Mouse (Mus musculus): ENCODE results near the gene Spaca4. TPM values are rescaled to one million over a fixed set of nuclear protein-coding genes. Genes with fewer than 3 reads are reported as not detected.
A peak's percentile ranks its signal among the peaks of the same experiment; 100 is the strongest.

Gene Spaca4
- polyA plus RNA-seq, 1 experiment from 2014 or later, result not detected

DNA sequence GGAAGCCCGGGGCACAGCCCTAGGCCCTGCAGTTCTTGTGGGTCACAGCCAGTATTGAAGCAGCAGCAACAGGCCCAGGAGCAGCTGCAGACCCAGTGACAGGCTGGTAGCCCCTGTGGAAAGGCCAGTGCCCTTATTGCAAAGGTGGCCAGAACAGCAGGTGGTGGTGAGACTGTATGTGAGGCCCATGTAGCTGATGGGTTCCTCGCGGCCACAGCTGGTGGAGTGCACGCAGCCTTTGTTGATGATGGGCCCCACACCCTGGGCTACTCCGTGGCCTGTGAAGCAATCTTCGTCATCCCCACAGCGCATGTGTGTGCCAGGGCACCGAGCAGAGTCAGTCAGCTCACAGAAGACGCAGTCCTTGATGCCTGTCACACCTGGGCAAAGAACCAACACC lies 462 bp downstream of the Spaca4 start:
- 0 out of 2 replicates have a peak, but pooled peaks cover 5% of the 10 kb centered on the region for H3K4me1 ChIP-seq
- no peaks in the 10 kb centered on the region for H3K9me3 ChIP-seq (replicated peaks)
- H3K4me2 ChIP-seq, result no peak overlapping the region
- no peak overlapping the region for H3K27ac ChIP-seq
- H3K9ac ChIP-seq, result no peak overlapping the region
- H3K36me3 ChIP-seq (ENCODE audit: poor library complexity, severe bottlenecking), result peaks cover 90% of the 10 kb centered on the region
- no peak overlapping the region for H3K4me3 ChIP-seq
- ATAC-seq, result no peak
- H3K27me3 ChIP-seq, result no peaks in the 10 kb centered on the region
- 93% methylated on average over 9 of the region's 9 CpGs for WGBS

DNA sequence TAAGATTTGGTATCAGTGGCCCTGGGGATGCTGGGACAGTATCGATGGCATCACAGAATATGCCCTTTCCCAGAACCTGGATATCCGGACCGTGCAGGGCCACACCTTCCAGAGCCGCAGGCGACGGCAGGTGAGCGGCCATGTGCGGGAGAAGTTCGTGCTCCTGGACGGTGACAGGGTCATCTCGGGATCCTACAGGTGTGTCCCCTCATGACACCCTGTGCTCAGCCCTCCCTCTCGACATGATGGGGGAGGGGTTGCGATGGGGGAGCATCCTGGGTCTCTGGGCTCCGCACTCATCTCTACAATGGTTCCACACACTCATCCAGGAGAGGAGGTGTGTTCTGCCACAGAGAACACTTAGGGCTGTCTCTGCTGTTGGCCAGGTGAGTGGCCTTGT lies 1.8 kb downstream of the Spaca4 start:
- Histone ChIP-seq H3K9me3 (replicated peaks) (no peaks in the 10 kb centered on the region), H3K4me2 (no peak overlapping the region), H3K27me3 (no peaks in the 10 kb centered on the region), H3K4me1 (peaks cover 16% of the 10 kb centered on the region), H3K36me3 (ENCODE audit: poor library complexity, severe bottlenecking) (peaks cover 90% of the 10 kb centered on the region), H3K4me3 (no peak overlapping the region), H3K27ac (no peak overlapping the region), H3K9ac (no peak overlapping the region)
- 93% methylated on average over 14 of the region's 14 CpGs for WGBS
- ATAC-seq, result no peak

DNA sequence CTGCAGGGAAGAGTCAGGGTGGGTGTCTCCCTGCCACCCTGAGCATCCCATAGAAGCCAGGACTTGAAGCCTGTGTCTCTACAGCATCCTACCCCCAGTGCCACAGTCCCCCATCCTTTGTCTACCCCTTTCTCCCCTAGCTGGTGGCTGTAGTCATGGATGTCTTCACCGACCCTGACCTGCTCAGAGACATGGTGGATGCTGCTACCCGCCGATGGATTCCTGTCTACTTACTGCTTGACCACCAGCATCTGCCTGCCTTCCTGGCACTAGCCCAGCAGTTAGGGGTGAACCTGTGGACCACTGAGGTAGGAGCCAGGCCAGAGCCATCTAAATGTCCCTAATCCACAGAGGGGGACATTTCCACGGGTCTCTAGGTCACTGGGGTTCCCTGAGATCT lies 2.3 kb downstream of the Spaca4 start:
- Histone ChIP-seq H3K27me3 (no peaks in the 10 kb centered on the region), H3K4me1 (peaks cover 20% of the 10 kb centered on the region), H3K27ac (no peak overlapping the region), H3K36me3 (ENCODE audit: poor library complexity, severe bottlenecking) (peaks cover 89% of the 10 kb centered on the region), H3K4me3 (no peak overlapping the region), H3K9ac (0 out of 2 replicates have a peak overlapping the region, but pooled peaks have one; percentile 27), H3K9me3 (replicated peaks) (no peaks in the 10 kb centered on the region), H3K4me2 (no peak overlapping the region)
- 86% methylated on average over 4 of the region's 4 CpGs for WGBS
- ATAC-seq, result no peak

DNA sequence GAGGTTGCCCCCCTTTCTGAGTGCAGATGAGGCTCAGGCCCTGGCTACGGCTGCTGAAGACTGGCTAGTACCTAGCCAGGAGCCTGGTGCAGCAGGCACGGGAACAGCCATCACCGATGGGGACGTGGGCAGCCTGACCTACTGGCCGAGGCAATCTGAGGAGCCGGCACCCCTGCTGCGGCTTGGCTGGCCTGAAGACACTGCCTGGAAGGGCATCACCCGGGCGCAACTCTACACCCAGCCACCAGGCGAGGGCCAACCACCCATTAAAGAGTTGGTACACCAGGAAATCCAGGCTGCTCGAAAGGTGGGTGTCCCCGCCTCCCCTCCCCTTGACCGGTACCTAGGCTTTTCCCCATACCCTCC lies 3.3 kb downstream of the Spaca4 start:
- H3K4me2 ChIP-seq, result no peak overlapping the region
- no peak overlapping the region for H3K4me3 ChIP-seq
- no peaks in the 10 kb centered on the region for H3K9me3 ChIP-seq (replicated peaks)
- no peak overlapping the region for H3K27ac ChIP-seq
- H3K4me1 ChIP-seq, result peaks cover 20% of the 10 kb centered on the region
- no peaks in the 10 kb centered on the region for H3K27me3 ChIP-seq
- H3K9ac ChIP-seq, result no peak overlapping the region
- no peak for ATAC-seq
- H3K36me3 ChIP-seq (ENCODE audit: poor library complexity, severe bottlenecking), result peaks cover 83% of the 10 kb centered on the region
- WGBS, result 77% methylated on average over 13 of the region's 13 CpGs

DNA sequence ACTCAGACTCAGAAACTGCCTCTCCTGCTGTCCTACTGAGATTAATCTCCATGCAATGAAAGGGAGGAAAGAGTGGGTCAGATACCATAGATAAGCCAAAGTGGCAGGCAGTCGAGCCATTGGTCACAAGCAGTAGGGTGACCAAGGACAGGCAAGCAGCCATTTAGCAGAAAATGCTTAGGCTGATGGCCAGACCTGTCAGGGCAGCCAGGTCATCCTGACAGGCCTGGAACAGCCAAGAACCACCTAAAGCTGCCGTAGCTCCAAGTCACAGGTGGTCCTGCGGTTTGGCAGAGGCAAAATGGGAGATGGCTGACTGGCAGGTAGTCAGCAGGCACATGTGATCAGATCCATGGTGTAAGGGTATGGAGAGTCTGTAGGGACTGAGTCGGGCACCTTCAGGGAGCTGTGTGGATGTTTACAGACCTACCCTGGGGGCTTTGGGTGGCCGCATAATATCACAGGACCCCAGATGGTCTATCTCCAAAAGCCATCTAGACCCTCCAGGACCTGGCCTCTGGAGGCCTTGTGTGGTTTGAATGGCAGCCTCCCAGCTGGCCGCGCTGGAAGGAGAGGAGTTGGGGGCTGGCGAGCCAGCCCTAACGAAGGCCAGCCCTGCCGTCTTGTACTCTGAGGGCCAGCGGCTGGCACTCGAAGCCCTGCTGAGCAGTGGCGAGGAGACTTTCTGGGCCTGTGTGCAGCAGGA lies 3.8 kb downstream of the Spaca4 start:
- Histone ChIP-seq H3K36me3 (ENCODE audit: poor library complexity, severe bottlenecking) (peaks cover 78% of the 10 kb centered on the region), H3K9me3 (replicated peaks) (no peaks in the 10 kb centered on the region), H3K4me2 (no peak overlapping the region), H3K27ac (no peak overlapping the region), H3K27me3 (no peaks in the 10 kb centered on the region), H3K4me1 (peaks cover 25% of the 10 kb centered on the region), H3K4me3 (no peak overlapping the region), H3K9ac (no peak overlapping the region)
- ATAC-seq, result no peak
- WGBS, result 71% methylated on average over 13 of the region's 13 CpGs

DNA sequence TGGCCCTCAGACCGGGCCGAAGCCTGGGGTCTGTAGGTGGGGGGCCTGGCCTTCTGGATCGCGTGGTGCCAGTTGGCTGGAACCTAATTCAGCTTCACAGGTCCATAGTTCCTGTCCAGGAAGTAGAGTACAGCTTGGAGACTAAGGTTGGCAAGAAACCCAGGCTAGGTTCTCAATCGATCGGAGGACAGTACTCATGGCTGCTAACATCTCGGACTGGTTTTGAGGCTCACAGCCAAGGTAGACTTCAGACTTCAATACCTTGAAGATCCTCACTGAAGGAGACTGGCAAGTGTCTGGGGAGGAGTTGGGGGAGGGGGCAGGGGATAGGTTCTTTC lies 4.4 kb downstream of the Spaca4 start:
- WGBS, result 84% methylated on average over 7 of the region's 7 CpGs
- H3K4me3 ChIP-seq, result no peak overlapping the region
- peaks cover 31% of the 10 kb centered on the region for H3K4me1 ChIP-seq
- no peaks in the 10 kb centered on the region for H3K27me3 ChIP-seq
- H3K9me3 ChIP-seq (replicated peaks), result no peaks in the 10 kb centered on the region
- ATAC-seq, result no peak
- H3K27ac ChIP-seq, result peak overlapping the region; percentile 6; the same call in 1 of the 2 replicates
- peaks cover 72% of the 10 kb centered on the region for H3K36me3 ChIP-seq (ENCODE audit: poor library complexity, severe bottlenecking)
- H3K4me2 ChIP-seq, result no peak overlapping the region
- no peak overlapping the region; the same call in 1 of the 2 replicates for H3K9ac ChIP-seq

DNA sequence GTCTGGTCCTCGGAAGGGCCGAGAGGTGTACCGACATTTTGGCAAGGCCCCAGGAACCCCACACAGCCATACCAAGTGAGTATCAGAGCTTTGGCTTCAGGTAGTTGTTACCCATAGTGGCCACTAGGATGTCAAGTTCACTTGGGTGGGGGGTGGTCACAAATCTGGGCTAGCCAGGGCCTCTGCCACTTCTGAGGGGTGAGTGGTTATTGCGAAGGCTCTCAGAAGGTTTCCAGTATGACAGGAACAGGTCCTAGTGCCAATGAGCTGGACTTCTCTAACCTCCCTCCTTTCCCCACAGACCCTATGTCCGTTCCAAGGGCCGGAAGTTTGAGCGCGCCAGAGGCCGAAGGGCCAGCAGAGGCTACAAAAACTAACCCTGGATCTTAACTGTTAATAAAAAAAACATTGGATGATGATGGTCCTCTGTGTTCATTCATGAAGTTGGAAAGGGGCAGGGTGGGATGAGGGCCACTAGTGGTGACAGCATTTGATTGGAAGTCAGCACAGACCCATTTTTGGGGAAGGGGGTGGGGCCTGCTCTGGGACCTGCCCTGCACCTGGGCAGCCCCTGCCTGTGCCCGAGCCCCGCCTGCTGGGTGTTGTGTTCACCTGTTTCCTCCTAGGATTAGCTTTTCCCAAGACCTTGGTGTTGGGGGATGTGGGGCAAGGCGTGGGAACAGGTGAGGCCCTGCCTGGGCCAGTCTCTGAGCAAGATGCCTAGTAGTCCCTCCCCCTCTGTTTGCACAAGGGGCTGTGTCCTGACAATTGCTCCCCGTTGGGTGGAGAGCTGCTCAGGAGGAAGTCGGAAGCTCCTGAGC lies 5.0 kb downstream of the Spaca4 start, which contains the start of gene Fam83e:
Gene Fam83e (plus strand): TSS at position 800 of the 821 bp plus-strand sequence.
- Histone ChIP-seq H3K4me1 (peaks cover 37% of the 10 kb centered on the region), H3K4me2 (no peak within 1 kb of the TSS), H3K27me3 (no peaks in the 10 kb centered on the region), H3K4me3 (no peak within 1 kb of the TSS), H3K9ac (peak within 1 kb of the TSS; percentile 98; the same call in 1 of the 2 replicates), H3K27ac (peak within 1 kb of the TSS; percentile 6; the same call in 1 of the 2 replicates), H3K9me3 (replicated peaks) (no peaks in the 10 kb centered on the region), H3K36me3 (ENCODE audit: poor library complexity, severe bottlenecking) (peaks cover 66% of the 10 kb centered on the region)
- WGBS, result 85% methylated on average over 14 of the region's 14 CpGs
- no peak for ATAC-seq

DNA sequence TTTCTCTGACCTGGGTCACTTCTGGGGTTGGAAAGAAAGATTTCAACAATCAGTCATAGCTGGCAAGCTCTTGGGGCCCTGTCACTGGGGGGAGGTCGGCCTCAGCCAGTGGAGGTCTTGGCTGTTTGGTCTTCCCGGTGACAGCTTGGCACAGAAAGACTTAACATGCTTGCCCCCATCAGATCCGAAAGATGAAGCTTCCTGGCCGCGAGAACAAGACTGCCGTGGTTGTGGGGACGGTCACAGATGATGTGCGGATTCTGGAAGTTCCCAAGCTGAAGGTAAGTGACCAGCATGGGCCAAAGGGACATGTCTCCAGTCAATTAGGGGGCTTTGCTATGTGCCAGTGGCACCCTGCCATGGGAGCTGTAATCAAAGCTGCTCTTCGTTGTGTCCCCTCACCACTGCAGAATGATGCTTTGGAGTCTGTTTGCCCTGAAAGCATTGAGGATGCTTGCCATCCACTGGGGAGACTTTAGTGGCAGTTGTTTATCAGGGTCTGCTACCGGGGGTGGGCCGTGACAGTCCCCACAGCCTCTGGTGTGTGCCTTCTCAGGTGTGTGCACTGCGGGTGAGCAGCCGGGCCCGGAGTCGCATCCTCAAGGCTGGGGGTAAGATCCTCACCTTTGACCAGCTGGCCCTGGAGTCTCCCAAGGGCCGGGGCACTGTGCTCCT lies 5.7 kb downstream of the Spaca4 start:
- 92% methylated on average over 16 of the region's 16 CpGs for WGBS
- H3K36me3 ChIP-seq (ENCODE audit: poor library complexity, severe bottlenecking), result peaks cover 59% of the 10 kb centered on the region
- H3K9me3 ChIP-seq (replicated peaks), result no peaks in the 10 kb centered on the region
- no peak for ATAC-seq
- peaks cover 40% of the 10 kb centered on the region for H3K4me1 ChIP-seq
- no peaks in the 10 kb centered on the region for H3K27me3 ChIP-seq
- H3K4me3 ChIP-seq, result peak overlapping the region; percentile 93; the same call in 1 of the 2 replicates
- H3K4me2 ChIP-seq, result peak overlapping the region; percentile 96
- H3K9ac ChIP-seq, result peak overlapping the region; percentile 98
- no peak overlapping the region for H3K27ac ChIP-seq

DNA sequence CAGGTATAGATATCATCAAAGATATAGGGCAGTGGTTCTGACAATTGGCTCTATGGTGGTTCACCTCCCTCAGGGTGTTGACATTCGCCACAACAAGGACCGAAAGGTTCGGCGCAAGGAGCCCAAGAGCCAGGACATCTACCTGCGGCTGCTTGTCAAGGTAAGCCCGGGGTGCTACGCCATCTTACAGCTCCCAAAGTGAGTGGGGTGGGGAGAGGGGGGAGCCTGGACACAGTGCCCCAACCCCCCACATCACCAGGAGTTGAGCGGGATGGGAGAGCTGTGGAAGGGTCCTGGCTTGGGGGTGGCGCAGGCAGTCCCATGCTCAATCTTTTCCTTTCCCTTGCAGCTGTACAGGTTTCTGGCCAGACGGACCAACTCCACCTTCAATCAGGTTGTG lies 6.4 kb downstream of the Spaca4 start:
- no peaks in the 10 kb centered on the region for H3K27me3 ChIP-seq
- H3K9me3 ChIP-seq (replicated peaks), result no peaks in the 10 kb centered on the region
- H3K27ac ChIP-seq, result no peak overlapping the region
- H3K36me3 ChIP-seq (ENCODE audit: poor library complexity, severe bottlenecking), result peaks cover 52% of the 10 kb centered on the region
- WGBS, result 80% methylated on average over 10 of the region's 10 CpGs
- H3K4me1 ChIP-seq, result peaks cover 47% of the 10 kb centered on the region
- peak overlapping the region; percentile 96 for H3K4me2 ChIP-seq
- peak overlapping the region; percentile 98 for H3K9ac ChIP-seq
- no peak for ATAC-seq
- H3K4me3 ChIP-seq, result peak overlapping the region; percentile 93

DNA sequence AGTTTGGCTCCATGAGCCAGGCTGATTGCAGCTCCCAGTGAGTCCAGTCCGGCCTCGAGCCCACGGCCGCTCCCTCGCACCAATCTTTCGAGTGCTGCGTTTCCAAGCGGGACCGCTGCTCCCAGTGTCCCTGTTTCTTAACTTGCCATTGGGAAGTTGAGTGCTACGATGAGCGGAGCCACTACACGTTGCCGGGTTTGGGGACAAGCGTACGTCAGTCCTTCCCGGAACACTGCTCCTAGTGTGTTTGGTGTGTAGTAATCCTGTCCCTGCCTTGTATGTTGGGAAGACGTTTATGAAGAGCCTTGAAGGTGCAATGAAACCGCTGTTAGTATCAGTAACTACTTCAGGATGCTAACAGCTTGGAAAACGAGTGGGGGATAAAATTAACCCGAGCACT lies 7.3 kb downstream of the Spaca4 start:
- peaks cover 46% of the 10 kb centered on the region for H3K36me3 ChIP-seq (ENCODE audit: poor library complexity, severe bottlenecking)
- under 1% methylated on average over 20 of the region's 20 CpGs for WGBS
- ATAC-seq, result peak; percentile 3; the same call in 1 of the 2 replicates
- H3K27ac ChIP-seq, result peak overlapping the region; percentile 90
- peaks cover 49% of the 10 kb centered on the region for H3K4me1 ChIP-seq
- peak overlapping the region; percentile 93 for H3K4me3 ChIP-seq
- H3K27me3 ChIP-seq, result no peaks in the 10 kb centered on the region
- peak overlapping the region; percentile 96 for H3K4me2 ChIP-seq
- H3K9ac ChIP-seq, result peak overlapping the region; percentile 98
- no peaks in the 10 kb centered on the region for H3K9me3 ChIP-seq (replicated peaks)

DNA sequence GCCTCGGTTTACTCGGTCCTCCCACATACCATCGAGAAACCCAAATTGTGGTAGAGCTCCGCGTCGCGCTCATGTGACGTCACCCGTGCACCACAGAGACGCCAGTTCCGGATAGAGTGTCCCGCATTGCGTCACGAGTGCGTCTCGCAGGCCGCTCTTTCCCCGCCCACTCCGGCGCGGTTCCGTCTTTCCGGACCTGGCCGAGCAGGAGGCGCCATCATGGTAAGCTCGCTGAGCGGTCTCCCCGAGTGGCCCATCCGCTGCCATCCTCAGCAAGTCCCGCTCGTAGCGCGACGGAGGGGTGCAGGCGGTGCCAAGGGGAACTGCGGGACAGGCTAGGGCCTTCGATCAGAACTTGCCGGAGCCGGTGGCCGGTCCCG lies 7.7 kb downstream of the Spaca4 start, which contains the start of gene Sphk2:
Gene Sphk2 (minus strand): TSS at position 85 of the 380 bp plus-strand sequence.
- H3K4me1 ChIP-seq, result peaks cover 49% of the 10 kb centered on the region
- peak within 1 kb of the TSS; percentile 98 for H3K9ac ChIP-seq
- H3K27me3 ChIP-seq, result no peaks in the 10 kb centered on the region
- peak; percentile 77 for ATAC-seq
- peak within 1 kb of the TSS; percentile 93 for H3K4me3 ChIP-seq
- peak within 1 kb of the TSS; percentile 96 for H3K4me2 ChIP-seq
- 0% methylated on average over 41 of the region's 41 CpGs for WGBS
- H3K36me3 ChIP-seq (ENCODE audit: poor library complexity, severe bottlenecking), result peaks cover 46% of the 10 kb centered on the region
- peak within 1 kb of the TSS; percentile 90 for H3K27ac ChIP-seq
- no peaks in the 10 kb centered on the region for H3K9me3 ChIP-seq (replicated peaks)

Measured in forebrain, embryonic 13.5 days (tissue).